Mouse (Mus musculus): Measurements from ENCODE around the gene Gpam. TPM values are rescaled to one million over a fixed set of nuclear protein-coding genes. Genes with fewer than 3 reads are reported as not detected.
"Not testable (repeated sequence)": the region's sequence is repeated elsewhere in the genome, so short reads cannot be mapped to it uniquely, and the experiment has no call there.

Gpam gene
- polyA plus RNA-seq (2016; fragmentation: Nextera tagmentation; extraction: Ambion mirVana): 11.9 and 12.8 TPM in 2 replicates

GRCm38 (mm10) chr19:55127072-55127718 is at the start of gene Gpam:
Gene Gpam (minus strand): TSS chr19:55127238.
- no peaks in the 10 kb centered on the region for H3K9me3 ChIP-seq (replicated peaks)
- H3K9ac ChIP-seq: no peak within 1 kb of the TSS
- ATAC-seq (ENCODE audit: insufficient number of reproducible peaks, low FRiP score): no peak
- H3K36me3 ChIP-seq: no peaks in the 10 kb centered on the region
- H3K27me3 ChIP-seq (replicated peaks): no peaks in the 10 kb centered on the region
- no peak within 1 kb of the TSS for H3K27ac ChIP-seq (ENCODE audit: poor library complexity, severe bottlenecking)
- H3K4me3 ChIP-seq: no peak within 1 kb of the TSS
- no peak within 1 kb of the TSS for H3K4me2 ChIP-seq
- peaks cover 8% of the 10 kb centered on the region for H3K4me1 ChIP-seq (replicated peaks)
- 53% methylated on average over 11 of the region's 11 CpGs for WGBS

- Histone ChIP-seq H3K27me3 (replicated peaks) (no peaks in the 10 kb centered on the region), H3K36me3 (no peaks in the 10 kb centered on the region), H3K9ac (no peak overlapping the region), H3K4me1 (replicated peaks) (no peaks in the 10 kb centered on the region), H3K27ac (ENCODE audit: poor library complexity, severe bottlenecking) (no peak overlapping the region), H3K4me2 (no peak overlapping the region), H3K4me3 (no peak overlapping the region), H3K9me3 (replicated peaks) (peaks cover 17% of the 10 kb centered on the region)
- WGBS: 66% methylated on average over 1 of the region's 1 CpGs
- ATAC-seq (ENCODE audit: insufficient number of reproducible peaks, low FRiP score): no peak
Observed at GRCm38 (mm10) chr19:55171585-55171984, 44.5 kb upstream of the Gpam start.

DNA sequence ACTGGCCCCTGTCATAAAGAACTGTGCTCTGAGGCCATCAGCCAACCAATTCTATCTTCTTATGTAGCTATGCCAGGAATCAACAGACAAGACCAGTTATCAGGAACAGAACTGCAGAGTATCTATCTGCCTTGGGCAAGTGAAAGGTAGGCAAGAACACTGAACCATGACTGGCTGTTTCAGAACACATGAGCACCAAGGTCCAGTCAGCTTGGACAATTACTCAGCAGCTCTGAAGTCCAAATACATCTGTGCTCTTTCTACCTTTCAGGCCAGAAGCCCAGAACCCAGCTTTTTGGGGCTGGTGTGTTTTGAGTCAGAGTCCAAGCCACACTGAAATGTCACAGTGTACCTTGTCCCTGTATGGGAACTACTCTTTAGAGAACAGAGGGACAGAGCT is 43.4 kb upstream of the Gpam start:
- no peak overlapping the region for H3K4me2 ChIP-seq
- H3K9ac ChIP-seq: no peak overlapping the region
- no peaks in the 10 kb centered on the region for H3K27me3 ChIP-seq (replicated peaks)
- no peak for ATAC-seq (ENCODE audit: insufficient number of reproducible peaks, low FRiP score)
- H3K27ac ChIP-seq (ENCODE audit: poor library complexity, severe bottlenecking): no peak overlapping the region
- H3K4me3 ChIP-seq: no peak overlapping the region
- H3K36me3 ChIP-seq: no peaks in the 10 kb centered on the region
- H3K9me3 ChIP-seq (replicated peaks): peaks cover 17% of the 10 kb centered on the region
- H3K4me1 ChIP-seq (replicated peaks): no peaks in the 10 kb centered on the region

GRCm38 (mm10) chr19:55169236-55169729 is 42.2 kb upstream of the Gpam start:
- not testable (repeated sequence) for H3K27ac ChIP-seq (ENCODE audit: poor library complexity, severe bottlenecking); H3K4me2 ChIP-seq; H3K9ac ChIP-seq; H3K4me1 ChIP-seq (replicated peaks); H3K27me3 ChIP-seq (replicated peaks); ATAC-seq (ENCODE audit: insufficient number of reproducible peaks, low FRiP score); H3K36me3 ChIP-seq; H3K4me3 ChIP-seq
- H3K9me3 ChIP-seq (replicated peaks): peaks cover 17% of the 10 kb centered on the region
- 79% methylated on average over 8 of the region's 8 CpGs for WGBS

GRCm38 (mm10) chr19:55168360-55168759 is 41.3 kb upstream of the Gpam start:
- Histone ChIP-seq H3K4me1 (replicated peaks) (no peaks in the 10 kb centered on the region; the same call in 1 of the 2 replicates), H3K4me3 (no peak overlapping the region), H3K9me3 (replicated peaks) (peaks cover 17% of the 10 kb centered on the region), H3K4me2 (no peak overlapping the region), H3K27me3 (replicated peaks) (no peaks in the 10 kb centered on the region), H3K27ac (ENCODE audit: poor library complexity, severe bottlenecking) (no peak overlapping the region), H3K9ac (no peak overlapping the region), H3K36me3 (no peaks in the 10 kb centered on the region)
- ATAC-seq (ENCODE audit: insufficient number of reproducible peaks, low FRiP score): no peak
- WGBS: 68% methylated on average over 6 of the region's 6 CpGs

- Histone ChIP-seq H3K36me3 (no peaks in the 10 kb centered on the region), H3K4me3 (no peak overlapping the region), H3K4me1 (replicated peaks) (no peaks in the 10 kb centered on the region; the same call in 1 of the 2 replicates), H3K9me3 (replicated peaks) (peaks cover 17% of the 10 kb centered on the region), H3K27ac (ENCODE audit: poor library complexity, severe bottlenecking) (no peak overlapping the region), H3K27me3 (replicated peaks) (no peaks in the 10 kb centered on the region), H3K9ac (no peak overlapping the region), H3K4me2 (no peak overlapping the region)
- ATAC-seq (ENCODE audit: insufficient number of reproducible peaks, low FRiP score): no peak
- WGBS: 41% methylated on average over 2 of the region's 2 CpGs
Observed at GRCm38 (mm10) chr19:55167741-55168140, 40.7 kb upstream of the Gpam start.

DNA sequence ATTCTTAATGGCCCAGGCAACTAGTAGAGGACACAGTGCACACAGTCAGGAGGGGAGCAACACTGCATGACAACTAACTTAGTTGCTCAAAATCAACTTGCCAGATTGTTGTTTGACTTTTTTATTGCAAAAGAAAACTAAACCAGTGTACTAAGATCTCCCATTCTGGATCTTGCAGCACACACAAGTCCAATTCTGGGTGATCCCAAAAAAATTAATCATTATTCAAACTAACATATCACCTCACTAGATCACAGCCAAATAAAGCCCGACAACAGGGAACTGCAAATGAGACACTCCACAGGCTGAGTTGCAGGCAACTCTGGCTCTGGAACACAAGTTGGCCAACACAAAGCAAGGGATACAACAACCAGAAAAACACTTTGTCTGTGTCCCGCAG is 39.7 kb upstream of the Gpam start:
- Histone ChIP-seq H3K27ac (ENCODE audit: poor library complexity, severe bottlenecking) (no peak overlapping the region), H3K4me3 (no peak overlapping the region), H3K36me3 (no peaks in the 10 kb centered on the region), H3K27me3 (replicated peaks) (no peaks in the 10 kb centered on the region), H3K9me3 (replicated peaks) (peaks cover 17% of the 10 kb centered on the region), H3K9ac (no peak overlapping the region), H3K4me2 (no peak overlapping the region), H3K4me1 (replicated peaks) (no peaks in the 10 kb centered on the region; the same call in 1 of the 2 replicates)
- no peak for ATAC-seq (ENCODE audit: insufficient number of reproducible peaks, low FRiP score)
- whole genome bisulfite sequencing: 83% methylated on average over 2 of the region's 2 CpGs

DNA sequence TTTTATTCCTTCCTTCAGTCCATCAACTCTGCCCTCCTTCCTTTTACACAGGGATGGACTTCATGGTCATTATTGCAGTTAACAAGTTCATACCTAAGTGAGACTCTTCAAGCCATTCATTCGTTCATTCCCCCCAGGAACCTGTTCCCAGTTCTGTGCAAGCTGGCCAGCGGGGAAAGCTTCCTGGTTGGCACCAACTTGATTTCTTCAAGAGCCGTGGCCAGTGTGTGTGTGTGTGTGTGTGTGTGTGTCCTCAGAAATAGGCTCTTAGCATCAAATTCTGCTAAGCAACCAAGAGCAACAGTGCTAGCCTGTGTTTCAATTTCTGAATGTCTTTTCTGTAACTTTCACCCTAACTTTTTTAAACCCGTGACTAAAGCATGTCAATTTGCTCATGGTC is 38.9 kb upstream of the Gpam start:
- no peak overlapping the region for H3K4me3 ChIP-seq
- ATAC-seq (ENCODE audit: insufficient number of reproducible peaks, low FRiP score): no peak
- no peak overlapping the region for H3K27ac ChIP-seq (ENCODE audit: poor library complexity, severe bottlenecking)
- no peak overlapping the region for H3K4me2 ChIP-seq
- H3K9me3 ChIP-seq (replicated peaks): peaks cover 17% of the 10 kb centered on the region
- no peaks in the 10 kb centered on the region for H3K27me3 ChIP-seq (replicated peaks)
- WGBS: 76% methylated on average over 4 of the region's 4 CpGs
- no peaks in the 10 kb centered on the region; the same call in 1 of the 2 replicates for H3K4me1 ChIP-seq (replicated peaks)
- H3K9ac ChIP-seq: no peak overlapping the region
- no peaks in the 10 kb centered on the region for H3K36me3 ChIP-seq

GRCm38 (mm10) chr19:55165183-55165865 is 38.3 kb upstream of the Gpam start:
- Histone ChIP-seq H3K27ac (ENCODE audit: poor library complexity, severe bottlenecking) (no peak overlapping the region), H3K36me3 (no peaks in the 10 kb centered on the region), H3K9me3 (replicated peaks) (peaks cover 12% of the 10 kb centered on the region), H3K9ac (no peak overlapping the region), H3K4me2 (no peak overlapping the region), H3K4me3 (no peak overlapping the region), H3K4me1 (replicated peaks) (no peaks in the 10 kb centered on the region; the same call in 1 of the 2 replicates), H3K27me3 (replicated peaks) (no peaks in the 10 kb centered on the region)
- WGBS: 69% methylated on average over 1 of the region's 1 CpGs
- no peak for ATAC-seq (ENCODE audit: insufficient number of reproducible peaks, low FRiP score)

DNA sequence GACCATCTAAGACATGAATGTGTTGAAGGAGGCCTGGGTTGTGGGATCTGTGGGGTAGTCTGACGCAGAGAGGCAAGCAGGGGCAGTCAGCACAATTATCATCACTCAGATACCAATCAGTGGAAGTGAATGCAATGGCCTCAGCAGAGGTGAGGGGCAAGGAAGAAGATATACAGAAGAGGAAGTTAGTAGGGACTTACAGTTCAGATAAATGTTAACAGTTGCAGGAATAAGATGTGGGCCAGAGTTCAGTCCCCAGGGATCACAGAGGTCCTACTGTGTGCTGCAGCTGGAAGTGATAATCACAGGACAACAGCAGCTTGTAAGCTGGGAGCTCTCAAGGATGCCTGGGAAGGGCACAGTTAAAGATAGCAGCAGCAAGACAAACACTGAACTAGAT is 37.1 kb upstream of the Gpam start:
- ATAC-seq (ENCODE audit: insufficient number of reproducible peaks, low FRiP score): no peak
- H3K9ac ChIP-seq: no peak overlapping the region
- no peaks in the 10 kb centered on the region for H3K27me3 ChIP-seq (replicated peaks)
- WGBS: 41% methylated on average over 1 of the region's 1 CpGs
- no peaks in the 10 kb centered on the region; the same call in 1 of the 2 replicates for H3K4me1 ChIP-seq (replicated peaks)
- no peak overlapping the region for H3K27ac ChIP-seq (ENCODE audit: poor library complexity, severe bottlenecking)
- no peak overlapping the region for H3K4me2 ChIP-seq
- H3K9me3 ChIP-seq (replicated peaks): 0 out of 2 replicates have a peak, but pooled peaks cover 2% of the 10 kb centered on the region
- no peak overlapping the region for H3K4me3 ChIP-seq
- no peaks in the 10 kb centered on the region for H3K36me3 ChIP-seq

DNA sequence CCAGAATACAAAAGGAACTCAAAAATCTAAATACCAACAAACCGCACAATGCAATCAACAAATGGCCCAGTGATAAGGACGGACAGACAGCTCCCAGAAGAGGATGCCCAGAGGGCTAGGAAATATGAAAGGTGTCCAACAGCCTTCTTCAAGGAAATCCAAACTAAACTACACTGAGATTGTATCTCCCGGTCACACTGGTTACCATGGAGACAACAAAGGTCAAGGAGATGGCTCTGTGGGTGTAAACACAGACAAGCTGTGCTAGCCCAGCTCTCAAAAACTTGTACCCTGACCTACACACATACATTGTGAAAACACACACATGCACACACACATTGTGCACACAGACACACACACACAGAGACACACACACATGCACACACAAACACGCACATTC is 35.2 kb upstream of the Gpam start:
- Histone ChIP-seq H3K36me3 (no peaks in the 10 kb centered on the region), H3K4me3 (no peak overlapping the region), H3K27ac (ENCODE audit: poor library complexity, severe bottlenecking) (no peak overlapping the region), H3K4me2 (no peak overlapping the region), H3K9me3 (replicated peaks) (no peaks in the 10 kb centered on the region), H3K9ac (no peak overlapping the region), H3K4me1 (replicated peaks) (no peaks in the 10 kb centered on the region; the same call in 1 of the 2 replicates), H3K27me3 (replicated peaks) (no peaks in the 10 kb centered on the region)
- no peak for ATAC-seq (ENCODE audit: insufficient number of reproducible peaks, low FRiP score)
- WGBS: 72% methylated on average over 4 of the region's 4 CpGs

All from heart, embryonic 12.5 days (tissue).